9 mouse cellular contexts compared by ENCODE assay signal in genomic region chr1:192076796-192077535, GRCm38 (mm10). TPM values are rescaled to one million over a fixed set of nuclear protein-coding genes. Genes with fewer than 3 reads are reported as not detected.
DNase-seq lines count a peak whose midpoint lies in the region; ATAC-seq and TF ChIP-seq lines count a peak whose summit lies in the region.
"Had no signal": no experiment of that assay in that cellular context is flagged by ENCODE, and none has a peak within 500 bp of the region (broad histone marks: within the 10 kb centered on the region; RNA-seq: fewer than 3 reads in every experiment).

No protein-coding gene starts in this region.

- no peak for ATAC-seq in heart, embryonic 12.5 days (ENCODE audit: insufficient number of reproducible peaks, low FRiP score)
- ATAC-seq in heart, embryonic 14.5 days (ENCODE audit: insufficient number of reproducible peaks, insufficient read depth, low FRiP score, low read depth) = peak; percentile 36; the same call in 1 of the 2 replicates
- no peak for ATAC-seq in hindbrain, embryonic 11.5 days (ENCODE audit: low FRiP score)

- peaks cover 13% of the 10 kb centered on the region for H3K79me3 ChIP-seq in C2C12 (ENCODE audit: low read depth)

- H3K79me2 ChIP-seq in C2C12 (ENCODE audit: control insufficient read depth, insufficient read depth) = peaks cover 28% of the 10 kb centered on the region

- H3K4me1 ChIP-seq in heart, embryonic 12.5 days (replicated peaks) = peaks cover 25% of the 10 kb centered on the region; the same call in 1 of the 2 replicates
- H3K4me1 ChIP-seq in heart, embryonic 14.5 days (ENCODE audit: control insufficient read depth in 2 of 2, insufficient read depth in 2 of 2, low read length in 2 of 2) = peaks cover 9 to 16% of the 10 kb centered on the region in 2 experiments; a peak in 3 of 4 replicates
- H3K4me1 ChIP-seq in hindbrain, embryonic 11.5 days (replicated peaks; ENCODE audit: control insufficient read depth, insufficient read depth, low read length) = no peaks in the 10 kb centered on the region

- no peak for TF ChIP-seq CTCF in C2C12 (IDR thresholded peaks at IDR 0.05; ENCODE audit: control insufficient read depth, insufficient read depth, insufficient read length)

- DNase-seq in heart, adult 18-20 months = peak; percentile 64 to 82
- peak; percentile 85 for DNase-seq in kidney, postnatal 14 days
- DNase-seq in hindbrain, embryonic 11.5 days (ENCODE audit: low spot score) = no peak
- DNase-seq in thymus, postnatal 14 days = no peak
- DNase-seq in spleen, postnatal 14 days (ENCODE audit: low spot score in 2 of 2) = no peak
- DNase-seq: cerebellum, adult 9-11 months had no signal

- H3K4me3 ChIP-seq in heart, embryonic 12.5 days = no peak overlapping the region
- no peak overlapping the region for H3K4me3 ChIP-seq in C2C12 (ENCODE audit: insufficient read depth, poor library complexity, severe bottlenecking)
- H3K4me3 ChIP-seq in heart, embryonic 14.5 days (ENCODE audit: control insufficient read depth in 1 of 2, insufficient read depth in 1 of 2, low read depth in 1 of 2, low read length in 2 of 2) = no peak overlapping the region
- H3K4me3 ChIP-seq in hindbrain, embryonic 11.5 days (ENCODE audit: low read depth, low read length) = no peak overlapping the region

- peaks cover 18% of the 10 kb centered on the region for H3K36me3 ChIP-seq in heart, embryonic 12.5 days
- H3K36me3 ChIP-seq in C2C12 (ENCODE audit: control insufficient read depth, insufficient read depth) = no peaks in the 10 kb centered on the region
- peaks cover 6% of the 10 kb centered on the region; the same call in 1 of the 2 replicates for H3K36me3 ChIP-seq in heart, embryonic 14.5 days (ENCODE audit: control insufficient read depth, insufficient read depth, low read length)
- H3K36me3 ChIP-seq in hindbrain, embryonic 11.5 days (ENCODE audit: control insufficient read depth, insufficient read depth, low read length) = no peaks in the 10 kb centered on the region

- no peak overlapping the region for H3ac ChIP-seq in C2C12 (ENCODE audit: control insufficient read depth, insufficient read length, low read depth)

- no peak overlapping the region for H3K9ac ChIP-seq in heart, embryonic 12.5 days
- H3K9ac ChIP-seq in heart, embryonic 14.5 days (ENCODE audit: low read length) = no peak overlapping the region
- H3K9ac ChIP-seq in hindbrain, embryonic 11.5 days (ENCODE audit: low read depth, low read length) = no peak overlapping the region

- H3K9me3 ChIP-seq in heart, embryonic 12.5 days (replicated peaks) = peaks cover 14% of the 10 kb centered on the region
- H3K9me3 ChIP-seq in heart, embryonic 14.5 days (ENCODE audit: control insufficient read depth, low read length) = peaks cover 13% of the 10 kb centered on the region
- no peaks in the 10 kb centered on the region for H3K9me3 ChIP-seq in hindbrain, embryonic 11.5 days (ENCODE audit: control insufficient read depth, low read length)

- H3K4me2 ChIP-seq in heart, embryonic 12.5 days = no peak overlapping the region
- H3K4me2 ChIP-seq in heart, embryonic 14.5 days (ENCODE audit: low read length) = no peak overlapping the region
- H3K4me2 ChIP-seq in hindbrain, embryonic 11.5 days (replicated peaks; ENCODE audit: low read depth, low read length) = no peak overlapping the region

- no peaks in the 10 kb centered on the region for H3K27me3 ChIP-seq in heart, embryonic 12.5 days (replicated peaks)
- H3K27me3 ChIP-seq in C2C12 (ENCODE audit: control insufficient read depth, insufficient read depth, insufficient read length) = no peaks in the 10 kb centered on the region
- no peaks in the 10 kb centered on the region for H3K27me3 ChIP-seq in heart, embryonic 14.5 days (ENCODE audit: control insufficient read depth, insufficient read depth, low read length)
- H3K27me3 ChIP-seq in hindbrain, embryonic 11.5 days (ENCODE audit: control insufficient read depth, insufficient read depth, low read length) = no peaks in the 10 kb centered on the region

- H3K27ac ChIP-seq in heart, embryonic 12.5 days (ENCODE audit: poor library complexity, severe bottlenecking) = no peak overlapping the region
- peak overlapping the region in 1 of 2 experiments; percentile 69; a peak in 1 of 4 replicates for H3K27ac ChIP-seq in heart, embryonic 14.5 days (replicated peaks in 1 of 2; ENCODE audit: control insufficient read depth in 1 of 2, insufficient read depth in 1 of 2, low read depth in 2 of 2, low read length in 2 of 2)
- H3K27ac ChIP-seq in hindbrain, embryonic 11.5 days (ENCODE audit: low read depth, low read length) = no peak overlapping the region

TF ChIP-seq in C2C12, 6 proteins besides CTCF, POLR2A, EP300 and RAD21:
- TF ChIP-seq MYOD1 (IDR thresholded peaks at IDR 0.05; ENCODE audit: control insufficient read depth, insufficient read length, low read depth) (peak; percentile 17), USF1 (IDR thresholded peaks at IDR 0.05; ENCODE audit: low read depth) (no peak), FOSL1 (IDR thresholded peaks at IDR 0.05; ENCODE audit: insufficient read depth, low read length, poor library complexity, severe bottlenecking) (no peak), CEBPB (IDR thresholded peaks at IDR 0.05; ENCODE audit: low read depth) (no peak), MYOG (IDR thresholded peaks at IDR 0.05; ENCODE audit: control insufficient read depth, extremely low read depth, insufficient read length) (no peak), MAX (IDR thresholded peaks at IDR 0.05) (no peak)

RNA-seq across cellular contexts. Expression of gene Traf5, which starts 15.4 kb away (rescaled TPM):
- total RNA-seq in heart, adult 18-20 months (2021) = 1 to 10 TPM; 5.7 to 6.9 TPM
- 10.6 and 10.8 TPM in 2 replicates for polyA plus RNA-seq in heart, embryonic 12.5 days (2016; fragmentation: Nextera tagmentation; extraction: Ambion mirVana)
- polyA plus RNA-seq in C2C12 (2012; fragmentation: generic; extraction: Trizol) = 20.5 TPM
- polyA plus RNA-seq in heart, embryonic 14.5 days (2014; fragmentation: Nextera tagmentation; extraction: Ambion mirVana) = 11.0 and 16.9 TPM in 2 replicates
- polyA plus RNA-seq in hindbrain, embryonic 11.5 days (2014; fragmentation: Nextera tagmentation; extraction: Ambion mirVana) = 4.5 and 5.9 TPM in 2 replicates

Comparison
In these comparisons a context has a peak if more than half of its experiments do, and no peak if none do; other contexts are left out.
1. DNase-seq: peak in heart, adult 18-20 months (2 of 2) and kidney, postnatal 14 days (single experiment); none in hindbrain, embryonic 11.5 days (single experiment), thymus, postnatal 14 days (single experiment) and spleen, postnatal 14 days (0 of 2).